Mouse (Mus musculus) hindbrain, embryonic 16.5 days (tissue): ENCODE data around the gene Snrnp25. TPM values are rescaled to one million over a fixed set of nuclear protein-coding genes. Genes with fewer than 3 reads are reported as not detected.

Experiments used
- ATAC-seq: fragments of 200-750 bp; cut with Nextera tagmentation; 2 replicates; pipeline ENCODE4 v1.8.0; 2017; ENCODE audit warnings: moderate TSS enrichment, moderate library complexity
- H3K27ac ChIP-seq: fragments of 300-500 bp; sonication (generic); 2 replicates; pipeline ENCODE4 v1.5.1; 2014; ENCODE audit warnings: low read depth, mild to moderate bottlenecking, control low read depth, low read length, moderate library complexity
- H3K27me3 ChIP-seq: fragments of 300-500 bp; sonication (generic); replicated peaks from 2 replicates; pipeline ENCODE4 v1.6.1; 2014; ENCODE audit warnings: low read length; ENCODE audit not compliant: control insufficient read depth, insufficient read depth
- H3K36me3 ChIP-seq: fragments of 300-500 bp; sonication (generic); 2 replicates; pipeline ENCODE4 v1.6.1; 2014; ENCODE audit warnings: mild to moderate bottlenecking, low read length, moderate library complexity, mixed read lengths; ENCODE audit not compliant: control insufficient read depth, insufficient read depth
- H3K4me1 ChIP-seq: fragments of 300-500 bp; sonication (generic); 2 replicates; pipeline ENCODE4 v1.6.1; 2014; ENCODE audit warnings: low read depth, low read length; ENCODE audit not compliant: control insufficient read depth, insufficient read depth
- H3K4me2 ChIP-seq: fragments of 300-500 bp; sonication (generic); 2 replicates; pipeline ENCODE4 v1.6.1; 2014; ENCODE audit warnings: mild to moderate bottlenecking, low read length, control low read depth, moderate library complexity
- H3K4me3 ChIP-seq: fragments of 300-500 bp; sonication (generic); 2 replicates; pipeline ENCODE4 v1.5.1; 2014; ENCODE audit warnings: mild to moderate bottlenecking, low read length, control low read depth, moderate library complexity
- H3K9ac ChIP-seq: fragments of 300-500 bp; sonication (generic); 2 replicates; pipeline ENCODE4 v1.6.1; 2014; ENCODE audit warnings: low read depth, mild to moderate bottlenecking, control low read depth, low read length, moderate library complexity
- H3K9me3 ChIP-seq: fragments of 300-500 bp; sonication (generic); 2 replicates; pipeline ENCODE4 v1.6.1; 2014; ENCODE audit warnings: mild to moderate bottlenecking, low read length, moderate library complexity; ENCODE audit not compliant: control insufficient read depth
- WGBS: fragments of 180-500 bp; shearing (Covaris S2); extraction: QIAGEN DNeasy Blood & Tissue Kit; methylation state at CpG from one replicate; pipeline ENCODE4 v1.1.7; 2014; 5-methylcytosine and 5-hydroxymethylcytosine counted together
- polyA plus RNA-seq: library from polyadenylated mRNA; unstranded; fragments of >200 nt; fragmentation: Nextera tagmentation; extraction: Ambion mirVana; gene quantifications from 2 replicates; pipeline ENCODE4 v1.2.1, GENCODE M21; 2015

Gene Snrnp25
- polyA plus RNA-seq, 1 experiment from 2014 or later: 49.9 TPM

DNA sequence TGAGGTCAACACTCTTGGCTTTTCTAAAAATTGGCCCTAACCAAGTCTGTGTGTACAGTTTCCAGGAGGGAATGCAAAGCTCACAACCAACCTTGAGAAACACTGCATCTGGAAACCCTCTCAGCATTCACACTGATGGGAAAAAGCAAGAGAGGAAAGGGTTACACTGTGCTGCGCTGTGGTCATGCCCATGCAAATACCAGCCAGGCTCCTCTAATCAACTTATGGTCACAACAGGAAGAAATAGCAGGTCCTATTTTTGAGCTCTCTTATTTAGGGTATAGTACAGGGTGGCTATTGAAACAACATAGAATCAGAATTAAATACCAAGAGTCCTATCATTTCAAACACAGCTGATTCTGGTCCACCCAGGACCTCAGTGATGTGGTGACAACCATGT is 39.4 kb downstream of the Snrnp25 start:
- ATAC-seq: no peak
- Histone ChIP-seq H3K9ac (no peak overlapping the region), H3K36me3 (peaks cover 18% of the 10 kb centered on the region), H3K27me3 (no peaks in the 10 kb centered on the region), H3K4me1 (no peaks in the 10 kb centered on the region), H3K4me2 (no peak overlapping the region), H3K9me3 (no peaks in the 10 kb centered on the region), H3K4me3 (no peak overlapping the region), H3K27ac (no peak overlapping the region; the same call in 1 of the 2 replicates)
- WGBS: 78% methylated on average over 1 of the region's 1 CpGs

DNA sequence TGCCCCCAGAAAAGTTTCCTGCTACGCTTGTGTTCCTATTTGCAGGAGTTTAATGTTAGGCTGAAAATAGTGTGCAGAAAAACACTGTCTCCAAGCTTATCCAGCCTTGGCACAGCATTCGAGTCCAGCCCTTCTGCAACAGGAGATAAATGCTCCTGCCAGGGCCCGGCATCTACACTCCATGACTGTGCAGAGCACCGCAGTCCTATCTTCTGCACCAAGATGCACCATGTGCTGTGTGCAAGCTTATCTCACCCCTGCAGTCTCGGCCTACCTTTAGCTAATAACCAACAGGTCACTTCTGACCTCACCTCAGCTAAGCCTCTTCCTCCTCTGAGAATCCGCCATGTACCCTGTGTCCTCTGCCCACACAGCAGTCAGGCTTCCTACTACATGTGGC is 40.4 kb downstream of the Snrnp25 start:
- no peaks in the 10 kb centered on the region for H3K9me3 ChIP-seq
- H3K4me1 ChIP-seq: no peaks in the 10 kb centered on the region
- H3K27me3 ChIP-seq: no peaks in the 10 kb centered on the region
- H3K36me3 ChIP-seq: peaks cover 23% of the 10 kb centered on the region
- no peak overlapping the region for H3K27ac ChIP-seq
- no peak overlapping the region for H3K4me2 ChIP-seq
- no peak for ATAC-seq
- H3K4me3 ChIP-seq: no peak overlapping the region
- H3K9ac ChIP-seq: no peak overlapping the region
- WGBS: 95% methylated on average over 6 of the region's 6 CpGs

DNA sequence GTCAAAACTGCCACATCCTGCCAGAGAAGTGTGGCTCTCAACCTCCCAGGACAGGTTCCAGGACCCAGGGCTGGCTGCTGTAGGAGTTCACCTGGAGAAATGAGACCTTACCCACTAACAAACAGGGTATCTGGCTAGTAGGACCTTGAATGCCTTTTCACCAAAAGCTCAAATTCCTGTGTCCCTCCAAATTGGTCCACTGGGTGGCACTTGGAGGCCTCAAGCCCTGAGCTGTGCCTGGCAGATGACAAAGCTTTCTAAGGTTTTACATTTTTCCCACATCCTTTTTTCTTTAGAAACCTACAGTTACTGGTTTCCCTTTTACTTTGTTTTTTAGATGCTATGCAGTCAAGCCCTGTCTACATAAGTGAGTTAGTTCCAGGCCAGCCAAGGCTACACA is 41.9 kb downstream of the Snrnp25 start:
- H3K27me3 ChIP-seq: no peaks in the 10 kb centered on the region
- no peak overlapping the region for H3K9ac ChIP-seq
- H3K4me1 ChIP-seq: no peaks in the 10 kb centered on the region
- no peak overlapping the region for H3K27ac ChIP-seq
- ATAC-seq: no peak
- peaks cover 20% of the 10 kb centered on the region for H3K36me3 ChIP-seq
- H3K4me3 ChIP-seq: no peak overlapping the region
- no peaks in the 10 kb centered on the region for H3K9me3 ChIP-seq
- no peak overlapping the region for H3K4me2 ChIP-seq

DNA sequence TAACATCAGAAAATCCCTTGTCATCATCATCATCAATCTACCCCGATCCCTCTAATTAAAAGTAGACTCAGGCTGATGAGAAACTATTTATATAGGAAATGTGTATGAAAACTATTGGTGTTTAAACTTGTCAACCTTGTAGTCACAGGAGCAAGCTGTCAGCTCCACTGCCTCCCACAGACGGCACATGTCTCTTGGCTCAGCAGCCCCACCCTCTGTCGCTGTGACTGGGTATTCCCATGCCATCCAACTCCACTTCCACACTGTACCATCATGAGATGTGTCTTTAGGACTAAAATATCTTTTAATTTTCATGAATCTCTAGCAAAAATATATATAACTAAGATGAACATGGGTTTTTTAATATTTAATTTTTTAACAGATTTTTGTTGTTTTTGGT is 43.1 kb downstream of the Snrnp25 start:
- no peak overlapping the region for H3K9ac ChIP-seq
- H3K4me1 ChIP-seq: no peaks in the 10 kb centered on the region
- H3K9me3 ChIP-seq: no peaks in the 10 kb centered on the region
- H3K4me2 ChIP-seq: no peak overlapping the region
- no peak for ATAC-seq
- no peaks in the 10 kb centered on the region for H3K27me3 ChIP-seq
- H3K36me3 ChIP-seq: peaks cover 20% of the 10 kb centered on the region
- H3K4me3 ChIP-seq: no peak overlapping the region
- 89% methylated on average over 3 of the region's 3 CpGs for WGBS
- no peak overlapping the region for H3K27ac ChIP-seq

DNA sequence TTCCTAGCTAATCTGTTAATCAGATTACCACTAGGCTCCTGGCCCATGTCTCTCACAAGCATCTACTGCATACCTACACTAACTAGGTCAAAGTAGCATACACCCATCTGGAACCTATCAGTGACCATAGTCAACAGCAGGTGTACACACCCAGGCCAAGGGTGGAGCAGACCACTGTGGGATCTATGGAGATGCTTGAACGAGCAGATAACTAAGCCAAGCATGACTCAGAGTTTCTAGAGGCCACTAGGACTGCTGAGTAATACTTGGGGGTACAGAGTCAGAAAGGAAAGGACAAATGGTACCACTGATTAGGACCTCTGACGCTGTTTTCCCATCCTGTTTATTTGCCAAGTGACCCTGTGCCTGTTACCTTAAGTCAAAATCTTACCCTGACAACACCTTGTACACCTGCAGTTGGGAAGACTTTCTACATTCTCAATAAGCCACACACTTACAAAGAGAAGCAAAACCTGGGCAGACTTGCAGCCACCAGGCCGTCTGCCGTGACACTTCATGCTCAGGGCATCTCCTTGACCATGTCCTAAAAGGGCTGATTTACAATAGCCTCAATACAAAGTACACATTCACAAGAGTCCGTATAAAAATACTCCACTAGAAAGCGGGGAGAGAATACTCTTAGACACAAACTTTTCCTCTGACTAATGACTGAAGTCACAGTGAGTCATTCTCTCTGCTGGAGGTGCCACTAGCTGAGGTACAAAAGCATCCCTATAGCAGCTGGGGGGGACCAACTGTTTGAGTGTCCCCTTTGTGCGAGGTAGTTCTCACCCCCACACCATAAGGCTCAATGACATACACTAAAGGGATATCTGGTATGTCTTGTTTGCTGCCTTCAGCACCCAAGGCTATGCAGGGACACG is 45.9 kb downstream of the Snrnp25 start:
- H3K36me3 ChIP-seq: peaks cover 20% of the 10 kb centered on the region
- no peak overlapping the region for H3K27ac ChIP-seq
- no peak for ATAC-seq
- H3K9ac ChIP-seq: no peak overlapping the region
- 91% methylated on average over 8 of the region's 8 CpGs for WGBS
- no peak overlapping the region for H3K4me3 ChIP-seq
- H3K4me1 ChIP-seq: no peaks in the 10 kb centered on the region
- H3K9me3 ChIP-seq: no peaks in the 10 kb centered on the region
- no peaks in the 10 kb centered on the region for H3K27me3 ChIP-seq
- H3K4me2 ChIP-seq: no peak overlapping the region

DNA sequence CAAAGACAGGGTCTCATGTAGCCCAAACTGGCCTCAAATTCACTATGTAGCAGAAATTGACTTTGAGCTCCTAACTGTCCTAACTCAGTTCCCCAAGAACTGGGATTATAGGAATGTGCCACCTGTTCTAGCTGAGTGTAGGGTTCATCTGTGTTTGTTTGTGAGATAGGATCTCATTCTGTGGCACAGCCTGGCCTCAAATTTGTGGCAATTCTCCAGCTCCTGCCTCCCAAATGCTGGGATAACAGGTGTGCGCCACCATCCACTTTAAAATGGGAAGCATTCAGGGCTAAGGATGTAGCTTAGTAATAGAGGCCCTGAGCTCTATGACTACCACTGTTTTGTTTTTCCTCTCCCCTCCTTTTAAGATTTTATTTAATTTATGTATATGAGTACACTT is 47.9 kb downstream of the Snrnp25 start:
- WGBS: 100% methylated on average over 1 of the region's 1 CpGs
- Histone ChIP-seq H3K4me3 (no peak overlapping the region), H3K4me1 (no peaks in the 10 kb centered on the region), H3K4me2 (no peak overlapping the region), H3K27ac (no peak overlapping the region), H3K9ac (no peak overlapping the region), H3K36me3 (peaks cover 11% of the 10 kb centered on the region), H3K9me3 (no peaks in the 10 kb centered on the region), H3K27me3 (no peaks in the 10 kb centered on the region)
- ATAC-seq: no peak

DNA sequence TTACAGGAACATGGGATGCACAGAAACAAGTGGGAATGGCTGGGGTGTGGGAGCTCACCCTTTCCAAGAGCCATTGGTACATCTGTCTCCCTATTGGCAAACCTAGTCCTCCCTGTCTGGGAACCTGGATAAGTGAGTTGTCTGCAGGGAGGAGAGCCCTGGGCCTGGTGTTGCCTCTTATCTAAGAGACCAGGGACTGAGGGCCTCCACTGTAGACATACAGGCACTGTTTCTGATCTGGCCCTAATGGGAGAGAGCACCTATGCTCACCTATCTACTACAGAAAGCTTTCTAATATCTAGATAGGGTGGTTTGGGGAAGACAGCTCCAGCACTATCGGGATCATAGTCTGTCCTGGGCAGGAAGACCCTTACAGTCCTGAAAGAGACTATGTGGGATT is 50.9 kb downstream of the Snrnp25 start:
- Histone ChIP-seq H3K9ac (no peak overlapping the region), H3K36me3 (0 out of 2 replicates have a peak, but pooled peaks cover 4% of the 10 kb centered on the region)

DNA sequence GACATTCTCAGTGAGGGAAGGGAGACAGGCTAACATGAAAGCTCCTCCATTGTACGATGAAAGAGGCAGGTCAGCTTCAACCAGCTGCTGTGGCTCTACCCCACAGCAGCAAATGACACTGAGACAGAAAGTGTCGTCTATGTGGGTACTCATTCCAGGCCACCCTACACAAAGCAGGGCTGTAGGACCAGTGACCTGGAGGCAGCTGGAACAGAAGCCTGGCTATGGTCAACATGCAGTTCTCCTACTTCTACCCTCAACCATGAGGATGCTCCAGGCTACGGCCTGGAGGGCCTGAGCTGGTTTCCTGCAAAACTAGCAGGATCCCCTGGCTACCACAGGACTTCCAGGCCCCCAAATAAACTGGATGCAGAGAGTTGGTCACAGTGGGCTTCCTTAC is 51.4 kb downstream of the Snrnp25 start:
- Histone ChIP-seq H3K9ac (no peak overlapping the region), H3K27me3 (no peaks in the 10 kb centered on the region), H3K4me3 (no peak overlapping the region), H3K9me3 (no peaks in the 10 kb centered on the region), H3K36me3 (0 out of 2 replicates have a peak, but pooled peaks cover 4% of the 10 kb centered on the region), H3K4me2 (no peak overlapping the region), H3K27ac (no peak overlapping the region), H3K4me1 (no peaks in the 10 kb centered on the region)
- WGBS: 91% methylated on average over 3 of the region's 3 CpGs
- ATAC-seq: no peak

More for the DNA sequence above, 50.9 kb downstream of the Snrnp25 start:
- 100% methylated on average over 1 of the region's 1 CpGs for WGBS
- no peak overlapping the region for H3K4me3 ChIP-seq
- no peaks in the 10 kb centered on the region for H3K4me1 ChIP-seq
- no peaks in the 10 kb centered on the region for H3K9me3 ChIP-seq
- no peak overlapping the region for H3K27ac ChIP-seq
- no peaks in the 10 kb centered on the region for H3K27me3 ChIP-seq
- H3K4me2 ChIP-seq: no peak overlapping the region
- ATAC-seq: no peak
